Mouse (Mus musculus) megakaryocyte progenitor cell, adult 5-6 weeks (primary cell): Measurements from ENCODE around the gene Olfr902. TPM values are rescaled to one million over a fixed set of nuclear protein-coding genes. Genes with fewer than 3 reads are reported as not detected.
"Not testable (repeated sequence)": the region's sequence is repeated elsewhere in the genome, so short reads cannot be mapped to it uniquely, and the experiment has no call there.

ENCODE experiments used
- ATAC-seq: replicated peaks from 2 replicates; pipeline ENCODE4 v1.8.0; 2016; ENCODE audit warnings: mild to moderate bottlenecking, moderate TSS enrichment, inconsistent platforms; ENCODE audit not compliant: poor library complexity
- total RNA-seq, 2 experiments: library from RNA; stranded (forward) in 1 of 2; stranded (reverse) in 1 of 2; fragments of 157-497, 149-512 nt in 1 of 2; fragments of 200-1000 nt in 1 of 2; gene quantifications; 2 replicates each; pipeline versions ENCODE4 v1.2.3 to v1.2.4; 2015 to 2017

Gene Olfr902
- total RNA-seq (2015) = not detected in 2 replicates
- total RNA-seq (2017) = not detected in 2 replicates

DNA sequence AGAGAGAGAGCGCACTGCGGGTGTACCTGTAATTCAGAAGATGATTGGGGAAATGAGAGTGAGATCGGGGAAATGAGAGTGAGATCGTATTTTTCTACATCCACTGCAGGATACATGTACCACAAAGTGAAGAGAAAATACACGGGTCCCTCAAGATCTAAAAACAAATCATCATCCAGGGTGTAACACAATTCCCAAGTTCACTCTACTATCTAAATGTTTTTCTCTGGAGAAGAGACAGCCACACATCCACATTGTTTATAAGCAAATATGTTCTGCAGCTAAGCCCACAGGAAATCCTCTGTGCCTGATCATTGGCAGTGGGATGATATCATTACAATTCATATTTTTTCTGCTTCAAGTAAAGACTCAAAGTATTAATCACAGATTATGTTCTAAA, at the start of gene Olfr902:
TSS of gene Olfr902 (plus strand) at position 301 of the 400 bp plus-strand sequence.
- ATAC-seq = no peak

DNA sequence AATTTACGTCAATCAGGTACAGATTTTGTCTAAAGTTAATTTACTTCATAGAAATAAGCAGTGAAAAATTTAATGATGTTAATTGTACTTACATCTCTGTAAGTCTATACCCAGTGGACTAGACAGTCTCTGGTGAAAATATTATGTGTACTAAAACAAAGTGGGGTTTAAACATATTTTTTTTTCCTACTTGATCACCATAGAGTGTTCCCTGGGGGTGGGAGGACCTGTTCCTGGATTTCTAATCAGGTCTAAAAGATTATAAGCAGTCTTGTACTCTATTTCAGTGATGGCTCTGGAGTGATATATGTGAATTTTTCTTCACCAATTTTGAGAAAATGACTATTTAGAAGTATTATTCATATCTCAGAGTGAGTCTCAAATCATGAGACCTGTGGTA, 46.1 kb upstream of the Olfr902 start, which contains the start of gene Olfr147:
TSS of gene Olfr147 (plus strand) at position 301 of the 400 bp plus-strand sequence.
- no peak for ATAC-seq

DNA sequence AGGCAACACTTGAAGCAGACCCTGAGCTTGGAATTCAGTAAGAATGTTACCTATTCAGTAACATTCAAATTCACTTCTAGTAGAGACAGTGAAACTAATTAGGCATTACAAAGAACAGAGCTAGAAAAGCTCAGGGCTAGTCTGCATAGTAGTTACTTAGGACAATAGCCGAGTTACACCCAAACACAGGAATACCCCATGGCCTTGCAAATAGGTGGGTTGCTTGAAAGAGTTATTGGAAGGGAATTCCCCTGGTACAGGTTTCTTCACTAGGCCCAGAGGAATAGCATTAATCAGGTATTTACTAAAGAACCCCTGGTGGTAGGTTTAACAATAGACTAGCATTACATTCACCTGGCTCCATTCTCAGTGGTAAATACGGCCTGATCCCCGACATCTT, 40.0 kb upstream of the Olfr902 start:
- not testable (repeated sequence) for ATAC-seq

DNA sequence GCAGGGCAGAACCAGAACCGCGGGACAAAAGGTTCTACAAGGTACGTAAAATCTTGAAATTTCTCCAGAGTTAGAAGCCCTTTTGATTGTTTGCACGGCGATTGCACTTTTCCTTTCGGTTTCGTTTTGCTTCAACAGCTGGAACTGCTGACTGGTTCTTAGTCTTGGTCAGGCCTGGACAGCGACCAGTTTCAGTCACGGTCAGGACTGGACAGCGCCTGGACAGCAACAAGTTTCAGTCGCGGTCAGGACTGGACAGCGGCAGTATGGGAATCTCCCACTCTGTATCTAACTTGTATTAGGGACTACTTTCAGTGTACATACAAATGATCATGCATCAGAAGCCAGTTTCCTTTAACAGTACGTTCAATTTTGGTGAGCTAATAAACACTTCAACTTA, 34.0 kb upstream of the Olfr902 start:
- ATAC-seq = not testable (repeated sequence)

DNA sequence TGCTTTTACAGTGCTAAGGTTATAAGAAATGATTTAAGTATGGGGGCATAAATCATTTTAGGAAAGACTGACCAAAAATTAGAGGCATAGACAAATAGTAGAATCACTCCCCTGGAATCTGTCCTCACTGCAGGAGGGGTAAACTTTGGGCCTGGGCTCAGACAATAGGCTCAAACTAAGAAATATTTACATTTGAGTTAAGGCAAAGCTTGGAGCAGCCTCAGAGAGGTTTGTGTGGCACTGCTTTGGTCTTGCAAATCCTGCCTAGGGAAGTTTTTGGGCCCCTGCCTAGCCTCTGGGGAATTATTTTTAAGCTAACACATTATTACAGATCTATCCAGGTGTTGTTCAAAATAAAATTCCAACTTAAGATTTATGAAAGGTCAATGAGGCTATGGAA, 23.7 kb upstream of the Olfr902 start:
- no peak for ATAC-seq

DNA sequence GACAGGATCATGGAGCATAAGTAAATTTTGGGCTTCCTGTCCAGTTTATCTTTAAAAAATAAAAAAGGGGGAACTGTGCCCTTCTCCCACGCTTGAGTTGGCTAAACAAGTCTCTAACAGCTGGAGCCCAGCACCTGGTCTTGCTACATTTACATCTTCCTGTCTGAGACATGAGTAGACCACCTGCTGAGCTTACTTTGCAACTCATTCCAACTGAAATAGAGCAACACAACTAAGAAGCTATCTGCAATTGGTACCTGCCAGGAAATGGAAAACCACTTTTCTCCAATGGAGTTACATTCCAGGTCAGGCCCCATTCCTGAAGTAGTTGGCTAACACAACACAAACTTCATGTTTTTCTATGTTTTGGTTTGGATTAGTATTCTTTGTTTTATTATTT, 20.4 kb upstream of the Olfr902 start:
- no peak for ATAC-seq

DNA sequence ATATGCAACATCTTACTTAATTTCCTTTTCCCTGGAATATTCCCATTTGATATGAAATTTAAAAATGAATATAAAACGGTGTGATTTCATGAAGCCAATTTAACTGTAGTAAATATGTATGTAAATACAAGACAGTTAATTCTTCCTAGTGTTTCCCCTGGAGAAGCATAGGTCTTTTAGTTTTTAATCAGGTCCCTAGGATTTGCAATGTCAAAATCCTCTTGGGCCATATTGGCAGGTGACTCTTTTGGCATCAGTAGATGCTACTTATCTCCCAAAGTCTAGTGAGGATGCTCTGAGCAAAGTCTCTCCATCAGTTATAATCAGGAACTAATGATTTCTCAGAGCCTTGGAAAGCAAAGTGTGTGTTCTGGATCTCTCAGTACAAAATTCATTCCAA, 18.3 kb upstream of the Olfr902 start, which contains the start of gene Olfr901:
TSS of gene Olfr901 (plus strand) at position 301 of the 400 bp plus-strand sequence.
- no peak for ATAC-seq

DNA sequence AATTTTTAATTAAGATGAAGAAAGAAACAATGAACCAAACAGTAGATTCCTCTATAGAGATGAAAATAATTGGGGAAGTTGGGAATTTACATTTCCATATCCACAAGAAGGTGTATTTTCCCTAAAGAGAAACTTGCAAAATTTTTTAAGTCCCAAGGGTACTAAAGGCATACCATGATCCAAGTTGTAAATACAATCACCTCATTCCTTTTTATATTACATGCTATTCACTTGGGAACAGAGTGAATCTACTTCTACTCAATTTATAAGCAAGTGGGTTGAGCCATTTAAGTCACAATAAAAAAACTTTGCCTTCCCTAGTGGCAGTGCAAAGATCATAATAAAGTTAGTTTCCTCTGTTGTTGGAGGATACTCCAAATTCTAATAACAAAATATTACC, 15.4 kb downstream of the Olfr902 start, which contains the start of gene Olfr904:
TSS of gene Olfr904 (plus strand) at position 301 of the 400 bp plus-strand sequence.
- ATAC-seq = no peak

DNA sequence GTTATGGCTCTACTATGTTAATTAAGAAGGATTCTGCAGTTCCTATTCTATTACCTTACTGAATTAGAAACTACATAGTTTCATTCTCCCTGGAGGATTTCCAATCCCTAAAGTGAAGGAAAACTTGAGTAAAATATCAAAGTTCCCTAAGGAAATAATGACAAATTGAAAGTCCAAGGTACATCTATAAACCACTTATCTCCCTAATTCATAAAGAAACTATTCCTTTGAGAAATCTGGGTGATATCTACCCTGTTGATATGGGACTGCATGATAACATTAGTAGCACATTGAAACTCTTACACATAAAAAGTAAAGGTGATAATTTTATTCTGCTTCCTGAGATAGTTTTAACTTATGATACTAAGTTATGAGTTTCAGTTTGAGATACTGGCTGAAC, 23.4 kb downstream of the Olfr902 start, which contains the start of gene Olfr905:
TSS of gene Olfr905 (plus strand) at position 301 of the 400 bp plus-strand sequence.
- no peak for ATAC-seq

DNA sequence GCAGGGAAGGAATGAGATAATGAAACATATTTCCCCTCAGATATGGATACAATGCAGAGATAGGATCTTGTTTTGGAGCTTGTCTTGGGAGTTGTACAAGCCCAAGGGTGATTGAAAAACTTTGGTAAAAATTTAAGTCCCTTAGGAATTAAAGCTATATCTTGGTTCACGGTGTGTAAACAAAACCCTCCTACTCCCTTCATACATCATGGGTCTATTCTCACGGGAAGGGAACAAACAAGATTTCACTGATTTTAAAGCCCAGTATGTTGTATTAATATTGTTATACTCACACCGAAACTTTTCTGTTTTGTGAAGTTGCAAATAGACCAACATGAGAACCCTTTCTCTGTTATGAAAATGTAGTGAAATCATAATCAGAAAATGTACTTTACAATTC, 39.3 kb downstream of the Olfr902 start, which contains the start of gene Olfr906:
TSS of gene Olfr906 (plus strand) at position 301 of the 400 bp plus-strand sequence.
- no peak for ATAC-seq

DNA sequence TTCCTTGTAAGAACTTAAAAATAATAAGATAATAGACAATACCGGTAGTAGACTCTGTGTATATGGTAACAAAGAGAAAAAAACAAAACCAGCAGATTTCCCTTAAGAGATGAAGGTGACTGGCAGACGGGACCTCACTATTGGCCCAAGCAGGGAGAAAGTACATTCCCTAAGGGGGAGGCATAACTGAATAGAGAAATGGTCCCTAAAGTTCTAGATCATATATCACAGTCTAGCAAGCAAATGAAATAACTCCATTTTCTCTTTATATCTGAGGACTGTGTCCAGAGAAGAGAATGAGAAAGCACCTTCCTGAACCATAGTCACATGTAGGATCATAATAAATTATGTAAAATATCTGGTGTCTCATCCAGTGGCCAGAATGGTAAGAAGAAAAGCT, 48.0 kb downstream of the Olfr902 start, which contains the start of gene Olfr907:
TSS of gene Olfr907 (plus strand) at position 301 of the 400 bp plus-strand sequence.
- no peak for ATAC-seq

Other genes starting within 250 kb of the Olfr902 start
- gene Olfr893, start 239.3 kb upstream of the Olfr902 start, total RNA-seq (2015) = not detected in 2 replicates
- gene Olfr893, start 239.3 kb upstream of the Olfr902 start, total RNA-seq (2017) = not detected in 2 replicates
- gene Olfr894, start 229.6 kb upstream of the Olfr902 start, total RNA-seq (2015) = not detected in 2 replicates
- gene Olfr894, start 229.6 kb upstream of the Olfr902 start, total RNA-seq (2017) = not detected in 2 replicates
- not detected in 2 replicates for gene Olfr143, start 194.9 kb upstream of the Olfr902 start, total RNA-seq (2015)
- gene Olfr143, start 194.9 kb upstream of the Olfr902 start, total RNA-seq (2017) = not detected in 2 replicates
- gene Olfr895, start 179.8 kb upstream of the Olfr902 start, total RNA-seq (2015) = not detected in 2 replicates
- not detected in 2 replicates for gene Olfr895, start 179.8 kb upstream of the Olfr902 start, total RNA-seq (2017)
- not detected in 2 replicates for gene Olfr896-ps1, start 156.5 kb upstream of the Olfr902 start, total RNA-seq (2015)
- gene Olfr896-ps1, start 156.5 kb upstream of the Olfr902 start, total RNA-seq (2017) = not detected in 2 replicates
- not detected in 2 replicates for gene Olfr25, start 118.6 kb upstream of the Olfr902 start, total RNA-seq (2015)
- not detected in 2 replicates for gene Olfr25, start 118.6 kb upstream of the Olfr902 start, total RNA-seq (2017)
- not detected in 2 replicates for gene Olfr898, start 99.2 kb upstream of the Olfr902 start, total RNA-seq (2015)
- not detected in 2 replicates for gene Olfr898, start 99.2 kb upstream of the Olfr902 start, total RNA-seq (2017)
- gene Olfr250, start 80.8 kb upstream of the Olfr902 start, total RNA-seq (2015) = not detected in 2 replicates
- not detected in 2 replicates for gene Olfr250, start 80.8 kb upstream of the Olfr902 start, total RNA-seq (2017)
- not detected in 2 replicates for gene Olfr251, start 70.6 kb upstream of the Olfr902 start, total RNA-seq (2015)
- gene Olfr251, start 70.6 kb upstream of the Olfr902 start, total RNA-seq (2017) = not detected in 2 replicates
- gene Olfr147, start 46.0 kb upstream of the Olfr902 start, total RNA-seq (2015) = not detected in 2 replicates
- not detected in 2 replicates for gene Olfr147, start 46.0 kb upstream of the Olfr902 start, total RNA-seq (2017)
- not detected in 2 replicates for gene Olfr901, start 18.2 kb upstream of the Olfr902 start, total RNA-seq (2015)
- not detected in 2 replicates for gene Olfr901, start 18.2 kb upstream of the Olfr902 start, total RNA-seq (2017)
- gene Olfr904, start 15.5 kb downstream of the Olfr902 start, total RNA-seq (2015) = not detected in 2 replicates
- gene Olfr904, start 15.5 kb downstream of the Olfr902 start, total RNA-seq (2017) = not detected in 2 replicates
- not detected in 2 replicates for gene Olfr905, start 23.5 kb downstream of the Olfr902 start, total RNA-seq (2015)
- gene Olfr905, start 23.5 kb downstream of the Olfr902 start, total RNA-seq (2017) = not detected in 2 replicates
- gene Olfr906, start 39.4 kb downstream of the Olfr902 start, total RNA-seq (2015) = not detected in 2 replicates
- gene Olfr906, start 39.4 kb downstream of the Olfr902 start, total RNA-seq (2017) = not detected in 2 replicates
- not detected in 2 replicates for gene Olfr907, start 48.1 kb downstream of the Olfr902 start, total RNA-seq (2015)
- gene Olfr907, start 48.1 kb downstream of the Olfr902 start, total RNA-seq (2017) = not detected in 2 replicates
- not detected in 2 replicates for gene Olfr911-ps1, start 73.9 kb downstream of the Olfr902 start, total RNA-seq (2015)
- gene Olfr911-ps1, start 73.9 kb downstream of the Olfr902 start, total RNA-seq (2017) = not detected in 2 replicates
- not detected in 2 replicates for gene Olfr910, start 90.2 kb downstream of the Olfr902 start, total RNA-seq (2015)
- gene Olfr910, start 90.2 kb downstream of the Olfr902 start, total RNA-seq (2017) = not detected in 2 replicates
- gene Olfr912, start 132.5 kb downstream of the Olfr902 start, total RNA-seq (2015) = not detected in 2 replicates
- not detected in 2 replicates for gene Olfr912, start 132.5 kb downstream of the Olfr902 start, total RNA-seq (2017)
- not detected in 2 replicates for gene Olfr913, start 145.1 kb downstream of the Olfr902 start, total RNA-seq (2015)
- gene Olfr913, start 145.1 kb downstream of the Olfr902 start, total RNA-seq (2017) = not detected in 2 replicates
- gene Olfr914, start 157.4 kb downstream of the Olfr902 start, total RNA-seq (2015) = not detected in 2 replicates
- not detected in 2 replicates for gene Olfr914, start 157.4 kb downstream of the Olfr902 start, total RNA-seq (2017)
- gene Olfr916, start 212.2 kb downstream of the Olfr902 start, total RNA-seq (2015) = not detected in 2 replicates
- not detected in 2 replicates for gene Olfr916, start 212.2 kb downstream of the Olfr902 start, total RNA-seq (2017)
- gene Olfr917, start 218.2 kb downstream of the Olfr902 start, total RNA-seq (2015) = not detected in 2 replicates
- not detected in 2 replicates for gene Olfr917, start 218.2 kb downstream of the Olfr902 start, total RNA-seq (2017)
- gene Olfr918, start 226.9 kb downstream of the Olfr902 start, total RNA-seq (2015) = not detected in 2 replicates
- gene Olfr918, start 226.9 kb downstream of the Olfr902 start, total RNA-seq (2017) = not detected in 2 replicates